8 mouse cellular contexts compared by ENCODE assay signal in genomic region chr6:122496501-122496900, GRCm38 (mm10). TPM values are rescaled to one million over a fixed set of nuclear protein-coding genes. Genes with fewer than 3 reads are reported as not detected.
A peak's percentile ranks its signal among the peaks of the same experiment; 100 is the strongest.
DNase-seq lines count a peak whose midpoint lies in the region.

No protein-coding gene starts in this region.

- peak overlapping the region; percentile 77; the same call in 1 of the 2 replicates for H3K27ac ChIP-seq in heart, embryonic 10.5 days

- peak; percentile 27 for DNase-seq in layer of hippocampus, adult 11-12 months (ENCODE audit: low spot score)
- DNase-seq in layer of hippocampus, postnatal 25 days (ENCODE audit: extremely low spot score in 1 of 2, low spot score in 1 of 2): no peak
- peak; percentile 46 for DNase-seq in adipocyte (ENCODE audit: low spot score)
- DNase-seq in heart, embryonic 10.5 days (ENCODE audit: low spot score): no peak
- peak; percentile 43 for DNase-seq in lung, postnatal 36 days
- DNase-seq in testis, postnatal 10 days (ENCODE audit: low spot score): no peak
- no peak for DNase-seq in cerebellum, postnatal 4 days (ENCODE audit: low spot score in 2 of 2)
- DNase-seq in spleen, postnatal 4 days (ENCODE audit: low spot score in 2 of 2): no peak

- peaks cover 19% of the 10 kb centered on the region; the same call in 1 of the 2 replicates for H3K4me1 ChIP-seq in heart, embryonic 10.5 days

- no peaks in the 10 kb centered on the region for H3K27me3 ChIP-seq in heart, embryonic 10.5 days (ENCODE audit: insufficient read depth, poor library complexity, severe bottlenecking)

- H3K4me3 ChIP-seq in heart, embryonic 10.5 days: no peak overlapping the region

- 32% methylated on average over 5 of the region's 5 CpGs for WGBS in heart, embryonic 10.5 days

- H3K36me3 ChIP-seq in heart, embryonic 10.5 days: no peaks in the 10 kb centered on the region

- no peaks in the 10 kb centered on the region for H3K9me3 ChIP-seq in heart, embryonic 10.5 days

RNA-seq across cellular contexts. Expression of gene Rimklb, which starts 2.1 kb away (rescaled TPM):
- 10 to 100 TPM; 81.8 to 84.1 TPM for total RNA-seq in layer of hippocampus, postnatal 25 days (2021)
- polyA plus RNA-seq in heart, embryonic 10.5 days (2016; fragmentation: Nextera tagmentation; extraction: Ambion mirVana): 10.0 and 20.4 TPM in 2 replicates

RNA-seq across cellular contexts. Expression of gene Mfap5, which starts 9.1 kb away (rescaled TPM):
- total RNA-seq in layer of hippocampus, postnatal 25 days (2021): under 1 TPM in 1 of 2 experiments, not detected in 1; 0.23 TPM
- 1.6 and 2.3 TPM in 2 replicates for polyA plus RNA-seq in heart, embryonic 10.5 days (2016; fragmentation: Nextera tagmentation; extraction: Ambion mirVana)

RNA-seq across cellular contexts. Expression of gene Aicda, which starts 57.1 kb away (rescaled TPM):
- total RNA-seq in layer of hippocampus, postnatal 25 days (2021): not detected
- polyA plus RNA-seq in heart, embryonic 10.5 days (2016; fragmentation: Nextera tagmentation; extraction: Ambion mirVana): not detected in 2 replicates

Comparison
In these comparisons a context has a peak if more than half of its experiments do, and no peak if none do; other contexts are left out.
1. DNase-seq: peak in layer of hippocampus, adult 11-12 months (single experiment), adipocyte (single experiment) and lung, postnatal 36 days (single experiment); none in layer of hippocampus, postnatal 25 days (0 of 2), heart, embryonic 10.5 days (single experiment), testis, postnatal 10 days (single experiment), cerebellum, postnatal 4 days (0 of 2) and spleen, postnatal 4 days (0 of 2).